Mouse (Mus musculus) lung, adult 2 months (tissue): ENCODE measurements around the gene Rnaset2b. TPM values are rescaled to one million over a fixed set of nuclear protein-coding genes. Genes with fewer than 3 reads are reported as not detected.
"Not testable (repeated sequence)": the region's sequence is repeated elsewhere in the genome, so short reads cannot be mapped to it uniquely, and the experiment has no call there.

ENCODE experiments used
- DNase-seq: peaks from one replicate; pipeline ENCODE4 v3.0.0; 2022
- H3K4me1 ChIP-seq: fragments of 200-500 bp; 2 replicates; pipeline ENCODE4 v1.6.1; 2011; ENCODE audit warnings: low read length; ENCODE audit not compliant: control insufficient read depth, insufficient read depth
- H3K4me3 ChIP-seq: fragments of 200-500 bp; replicated peaks from 2 replicates; pipeline ENCODE3; 2011; ENCODE audit warnings: low read depth, mild to moderate bottlenecking, control low read depth, low read length; ENCODE audit errors: extremely low read depth
- POLR2A ChIP-seq: fragments of 200-500 bp; IDR thresholded peaks from 2 replicates; pipeline ENCODE4 v1.6.1; 2011; ENCODE audit warnings: low read depth, mild to moderate bottlenecking, control low read depth, low read length, borderline replicate concordance; ENCODE audit errors: extremely low read depth
- whole genome bisulfite sequencing: fragments of 180-500 bp; shearing (Covaris S2); methylation state at CpG from one replicate; pipeline ENCODE4 v1.1.7; 2018; 5-methylcytosine and 5-hydroxymethylcytosine counted together
- polyA plus RNA-seq: library from polyadenylated mRNA; depleted of rRNA; stranded (reverse); fragments of >200 nt; gene quantifications from 2 replicates; pipeline ENCODE4 v1.2.3, GENCODE M21; 2012; rRNA removed

Rnaset2b gene
- polyA plus RNA-seq = 72.0 and 172 TPM in 2 replicates

GRCm38 (mm10) chr17:6970334-6970733 lies at the start of gene Rnaset2b:
Gene Rnaset2b (plus strand): TSS chr17:6970634.
- DNase-seq, H3K4me1 ChIP-seq, H3K4me3 ChIP-seq: not testable (repeated sequence)
- WGBS = 100% methylated on average over 1 of the region's 8 CpGs

- DNase-seq, H3K4me1 ChIP-seq, H3K4me3 ChIP-seq: not testable (repeated sequence)
- whole genome bisulfite sequencing = 94% methylated on average over 7 of the region's 7 CpGs
Measured at GRCm38 (mm10) chr17:6931625-6932024, 38.8 kb upstream of the Rnaset2b start.

GRCm38 (mm10) chr17:6942560-6942959 lies 27.9 kb upstream of the Rnaset2b start:
- not testable (repeated sequence) for H3K4me3 ChIP-seq, H3K4me1 ChIP-seq, DNase-seq
- WGBS = no CpG with 5 or more reads among the region's 4 CpGs

- not testable (repeated sequence) for DNase-seq, H3K4me1 ChIP-seq, H3K4me3 ChIP-seq
- no CpG with 5 or more reads among the region's 8 CpGs for WGBS
Measured at GRCm38 (mm10) chr17:6947637-6947983, 22.8 kb upstream of the Rnaset2b start.

GRCm38 (mm10) chr17:6947984-6948768 lies 22.3 kb upstream of the Rnaset2b start, which contains the start of gene Rsph3b:
Gene Rsph3b (minus strand): TSS chr17:6948682.
- H3K4me1 ChIP-seq = not testable (repeated sequence)
- DNase-seq = peak; percentile 86
- under 1% methylated on average over 69 of the region's 73 CpGs for WGBS
- H3K4me3 ChIP-seq = peak within 1 kb of the TSS; percentile 58
- TF ChIP-seq POLR2A = peak; percentile 27; the same call in 1 of the 2 replicates

GRCm38 (mm10) chr17:6948769-6949228 lies 21.6 kb upstream of the Rnaset2b start:
- not testable (repeated sequence) for DNase-seq, H3K4me1 ChIP-seq, H3K4me3 ChIP-seq
- 8% methylated on average over 9 of the region's 9 CpGs for WGBS

- not testable (repeated sequence) for H3K4me3 ChIP-seq, DNase-seq, H3K4me1 ChIP-seq
- WGBS = 74% methylated on average over 7 of the region's 8 CpGs
Measured at GRCm38 (mm10) chr17:6958881-6959280, 11.6 kb upstream of the Rnaset2b start.

- H3K4me3 ChIP-seq, H3K4me1 ChIP-seq, DNase-seq: not testable (repeated sequence)
- WGBS = 49% methylated on average over 5 of the region's 6 CpGs
Measured at GRCm38 (mm10) chr17:6959543-6960259, 10.7 kb upstream of the Rnaset2b start.

GRCm38 (mm10) chr17:6960349-6960748 lies 10.1 kb upstream of the Rnaset2b start:
- not testable (repeated sequence) for H3K4me3 ChIP-seq, H3K4me1 ChIP-seq, DNase-seq
- WGBS = 2% methylated on average over 12 of the region's 12 CpGs

- DNase-seq = peak; percentile 65
- not testable (repeated sequence) for H3K4me1 ChIP-seq
- 1% methylated on average over 41 of the region's 51 CpGs for WGBS
- H3K4me3 ChIP-seq = peak within 1 kb of the TSS; percentile 59
Measured at GRCm38 (mm10) chr17:6960776-6961175, 9.7 kb upstream of the Rnaset2b start, which contains the start of gene Tagap1. Gene Tagap1 (minus strand): TSS chr17:6961156.

- peak overlapping the region; percentile 54 for H3K4me3 ChIP-seq
- DNase-seq = peak; percentile 61
- WGBS = under 1% methylated on average over 19 of the region's 48 CpGs
- not testable (repeated sequence) for H3K4me1 ChIP-seq
Measured at GRCm38 (mm10) chr17:6961181-6962000, 9.0 kb upstream of the Rnaset2b start.

GRCm38 (mm10) chr17:6962339-6962738 lies 8.1 kb upstream of the Rnaset2b start:
- WGBS = 62% methylated on average over 4 of the region's 6 CpGs
- DNase-seq, H3K4me1 ChIP-seq, H3K4me3 ChIP-seq: not testable (repeated sequence)

GRCm38 (mm10) chr17:6962936-6963335 lies 7.5 kb upstream of the Rnaset2b start:
- not testable (repeated sequence) for H3K4me1 ChIP-seq, DNase-seq, H3K4me3 ChIP-seq
- WGBS = 20% methylated on average over 4 of the region's 4 CpGs
